Mouse (Mus musculus) lung, adult 18-20 months (tissue): ENCODE data around the gene 2900026A02Rik.

Experiments
- DNase-seq, 2 experiments: peaks; one replicate each; pipeline ENCODE4 v3.0.0; 2022; ENCODE audit warnings: mixed read lengths in 2 of 2

Gene 2900026A02Rik

GRCm38 (mm10) chr5:113146656-113147055 lies 74.4 kb downstream of the 2900026A02Rik start:
- no peak for DNase-seq

DNA sequence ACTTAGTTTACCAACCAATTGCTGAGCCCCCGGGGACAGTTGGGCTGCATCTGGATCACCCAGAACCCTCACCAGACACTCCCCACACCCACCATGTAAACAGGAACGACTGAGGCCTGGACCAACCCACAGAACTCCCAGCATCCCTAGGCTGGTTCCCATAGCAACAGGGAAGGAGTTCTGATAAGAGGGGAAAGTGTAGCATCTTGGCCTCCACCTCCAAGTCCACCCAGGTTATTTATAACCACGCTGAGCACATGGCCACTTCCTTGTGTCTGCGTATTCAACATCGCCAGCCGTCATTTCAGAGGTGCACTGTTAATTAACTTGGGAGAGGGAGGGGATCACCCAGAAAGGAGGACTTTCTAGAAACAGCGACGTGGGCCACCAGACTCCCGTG lies 75.9 kb downstream of the 2900026A02Rik start:
- no peak for DNase-seq

DNA sequence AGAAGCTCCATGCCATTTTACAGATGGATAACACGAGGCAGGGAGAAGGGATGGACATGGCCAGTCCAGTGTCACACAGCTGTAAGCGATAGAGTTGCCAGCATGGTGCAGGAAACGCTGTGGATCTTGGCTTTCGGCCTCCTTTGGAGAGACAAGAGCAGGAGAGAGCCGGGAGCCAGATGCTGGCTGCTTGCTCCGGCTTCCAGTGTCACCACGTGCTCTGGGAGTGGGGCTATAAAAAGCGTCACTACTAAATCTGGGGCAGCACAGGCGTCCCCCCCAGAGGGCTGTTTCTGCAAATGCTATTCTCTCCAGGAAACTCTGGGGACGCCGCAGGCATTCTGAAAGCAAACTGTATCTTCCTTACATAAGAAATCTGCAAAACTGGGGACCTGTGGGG lies 78.5 kb downstream of the 2900026A02Rik start:
- DNase-seq, result no peak

DNA sequence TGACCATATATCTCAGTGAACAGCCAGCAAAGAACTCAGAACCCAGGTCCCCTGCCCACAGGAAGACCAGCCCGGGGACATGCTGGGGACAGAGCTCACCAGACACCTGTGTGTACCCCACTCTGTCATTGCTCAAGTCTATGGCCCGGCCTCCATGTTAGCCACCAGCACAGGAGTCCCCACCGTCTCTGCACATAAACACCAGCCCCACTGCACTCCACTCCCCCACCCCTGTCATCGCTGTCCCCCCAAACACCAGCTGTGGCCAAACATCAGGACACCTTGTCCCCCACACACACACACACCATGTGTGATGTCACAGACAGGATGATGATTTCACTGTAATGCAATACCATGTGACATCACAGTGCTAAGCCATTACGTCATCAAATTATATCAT lies 79.0 kb downstream of the 2900026A02Rik start:
- no peak for DNase-seq

DNA sequence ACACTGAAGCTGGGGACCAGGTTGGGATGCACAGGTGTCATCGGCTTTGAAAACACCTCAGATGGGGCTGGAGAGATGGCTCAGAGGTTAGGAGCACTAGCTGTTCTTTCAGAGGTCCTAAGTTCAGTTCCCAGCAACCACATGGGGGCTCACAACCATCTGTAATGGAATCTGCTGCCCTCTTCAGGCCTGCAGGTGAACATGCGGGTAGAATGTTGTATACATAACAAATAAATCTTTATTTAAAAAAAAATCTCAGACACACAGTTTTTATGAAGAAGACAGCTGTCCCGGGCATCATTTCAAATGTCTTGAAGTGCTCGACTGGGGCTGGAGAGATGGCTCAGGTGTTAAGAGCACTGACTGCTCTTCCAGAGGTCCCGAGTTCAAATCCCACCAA lies 80.2 kb downstream of the 2900026A02Rik start:
- DNase-seq, result no peak

DNA sequence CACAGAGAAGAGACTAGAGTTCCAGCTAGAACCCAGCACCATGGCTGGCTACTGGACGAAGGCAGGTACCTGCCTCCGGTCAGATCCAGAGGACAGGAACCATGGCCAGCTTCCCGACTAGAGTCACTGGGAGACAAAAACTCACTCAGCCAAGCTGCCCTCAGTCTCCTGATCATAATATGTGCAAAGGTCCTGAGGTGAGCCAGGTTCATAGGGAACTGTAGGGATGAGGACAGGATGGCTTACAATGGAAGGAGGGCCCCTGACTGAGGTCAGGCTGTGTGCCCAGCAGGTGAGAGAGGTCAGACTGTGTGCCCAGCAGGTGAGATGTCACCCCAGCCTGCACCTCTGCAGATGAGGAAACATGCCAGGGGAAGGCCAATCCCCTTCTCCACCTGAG lies 81.0 kb downstream of the 2900026A02Rik start:
- no peak for DNase-seq

- DNase-seq, result no peak
These were observed 81.8 kb downstream of the 2900026A02Rik start for GRCm38 (mm10) chr5:113139064-113139726.

- DNase-seq, result peak; percentile 73 to 85
These were observed 82.5 kb downstream of the 2900026A02Rik start for GRCm38 (mm10) chr5:113138319-113139063.

GRCm38 (mm10) chr5:113137691-113138318 lies 83.2 kb downstream of the 2900026A02Rik start:
- peak; percentile 42 to 48 for DNase-seq

GRCm38 (mm10) chr5:113136951-113137487 lies 84.0 kb downstream of the 2900026A02Rik start:
- DNase-seq, result peak; percentile 51 to 74

DNA sequence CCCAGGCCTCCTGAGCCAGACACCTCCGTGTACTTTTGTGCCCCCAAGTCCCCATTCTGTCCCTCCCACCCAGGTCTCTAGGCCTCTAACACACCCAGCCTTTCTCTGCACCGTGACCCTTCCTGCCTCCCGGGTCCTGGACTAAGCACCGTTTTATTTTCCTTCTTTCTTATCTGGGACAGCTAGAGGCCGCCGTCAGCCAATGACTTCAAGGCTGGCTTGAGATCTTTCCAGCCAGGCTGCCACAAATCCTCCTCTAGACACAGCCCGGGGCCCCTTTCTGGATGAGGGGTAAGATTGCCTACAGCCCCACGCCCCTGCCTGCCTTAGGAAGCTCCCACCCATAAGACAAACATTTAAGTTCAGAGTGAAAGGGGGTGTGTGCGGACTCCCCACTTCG lies 85.5 kb downstream of the 2900026A02Rik start:
- DNase-seq, result no peak

- DNase-seq, result no peak
These were observed 87.0 kb downstream of the 2900026A02Rik start for GRCm38 (mm10) chr5:113133722-113134710.

- DNase-seq, result peak; percentile 63 to 78
These were observed 88.0 kb downstream of the 2900026A02Rik start for GRCm38 (mm10) chr5:113133080-113133491.

DNA sequence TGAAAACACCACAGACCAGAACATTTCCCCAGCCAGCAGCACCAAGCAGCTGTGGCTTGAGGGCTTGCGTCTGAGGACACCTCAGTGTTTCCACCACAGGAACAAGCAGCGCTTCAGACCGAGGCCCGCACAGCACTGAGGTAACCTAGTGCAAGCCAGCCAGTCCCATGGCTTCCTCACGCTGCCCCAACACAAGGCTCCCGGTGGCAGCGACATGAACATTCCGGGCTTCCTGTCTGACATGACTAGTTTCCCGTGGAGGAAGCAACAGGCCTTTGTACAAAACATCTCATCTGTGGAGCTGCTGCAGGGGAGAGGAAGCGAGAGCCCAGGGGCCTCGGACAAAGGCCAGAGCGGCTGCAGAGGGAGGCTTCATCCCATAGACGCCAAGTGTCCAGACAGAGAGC lies 88.4 kb downstream of the 2900026A02Rik start:
- DNase-seq, result peak; percentile 47 to 64

DNA sequence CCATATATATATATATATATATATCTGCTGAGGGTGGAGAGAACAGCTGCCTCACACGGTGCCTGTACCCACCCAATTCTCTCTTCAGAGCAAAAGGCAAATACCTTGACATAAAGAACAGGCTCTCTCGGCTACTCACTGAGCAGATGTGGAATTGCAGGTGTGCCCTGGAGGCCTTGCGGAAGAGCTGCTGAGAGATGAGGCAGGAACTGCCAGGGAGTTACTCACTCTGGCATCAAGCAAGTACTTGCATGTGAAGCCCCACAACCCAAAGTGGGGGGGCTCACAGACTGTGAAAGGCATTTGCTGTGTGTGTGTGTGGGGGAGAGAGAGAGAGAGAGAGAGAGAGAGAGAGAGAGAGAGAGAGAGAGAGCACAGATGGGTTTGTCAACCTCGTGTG lies 92.6 kb downstream of the 2900026A02Rik start:
- DNase-seq, result no peak

GRCm38 (mm10) chr5:113126476-113126875 lies 94.6 kb downstream of the 2900026A02Rik start:
- DNase-seq, result no peak

GRCm38 (mm10) chr5:113123693-113124092 lies 97.3 kb downstream of the 2900026A02Rik start:
- no peak for DNase-seq

DNA sequence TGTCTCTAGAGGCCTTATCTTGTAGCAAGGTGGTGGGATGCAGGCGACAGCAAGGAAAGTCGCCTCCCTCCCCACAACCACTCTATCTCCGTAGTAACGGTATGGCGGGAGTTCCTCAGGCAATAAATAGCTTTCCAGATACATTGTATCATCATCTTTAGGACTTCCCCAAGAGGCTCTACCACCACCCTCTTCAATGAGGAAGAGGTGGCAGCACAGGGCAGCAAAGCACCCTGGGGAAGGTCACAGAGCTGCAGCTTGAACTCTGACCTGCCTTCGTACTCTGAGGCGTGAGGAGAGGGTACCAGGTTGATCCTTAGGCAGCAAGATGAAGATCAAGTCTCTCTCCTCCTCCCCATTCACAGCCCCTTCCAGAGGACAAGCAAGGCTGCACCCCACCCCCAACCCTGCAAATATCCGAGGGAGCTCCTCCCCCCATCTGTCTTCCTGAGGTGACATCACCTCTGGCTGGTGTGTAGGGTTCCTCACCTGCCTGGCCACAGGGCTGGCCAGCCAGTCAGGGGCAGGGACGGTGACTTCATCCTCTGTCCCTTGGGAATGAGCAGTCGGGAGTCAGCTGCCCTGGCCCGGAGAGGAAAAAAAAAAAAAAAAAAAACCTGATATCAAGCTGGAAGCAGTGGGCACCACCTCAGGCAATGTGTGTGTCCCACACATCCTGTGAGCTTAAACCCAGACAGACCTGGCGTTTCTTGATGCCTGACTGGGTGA lies 98.5 kb downstream of the 2900026A02Rik start:
- DNase-seq, result no peak

GRCm38 (mm10) chr5:113121591-113121875 lies 99.5 kb downstream of the 2900026A02Rik start:
- no peak for DNase-seq

GRCm38 (mm10) chr5:113120741-113121590 lies 100.1 kb downstream of the 2900026A02Rik start:
- DNase-seq, result no peak
